Mouse (Mus musculus) urinary bladder, postnatal 10 days (tissue): ENCODE data around the gene Spcs2.
"Not testable (repeated sequence)": the region's sequence is repeated elsewhere in the genome, so short reads cannot be mapped to it uniquely, and the experiment has no call there.

Source experiments
- DNase-seq: peaks from one replicate; pipeline ENCODE4 v3.0.0; 2022; ENCODE audit warnings: low spot score

Gene Spcs2

GRCm38 (mm10) chr7:99824649-99825483, 38.4 kb downstream of the Spcs2 start:
- DNase-seq, result no peak

GRCm38 (mm10) chr7:99823045-99823663, 40.1 kb downstream of the Spcs2 start:
- no peak for DNase-seq

GRCm38 (mm10) chr7:99822426-99822825, 40.8 kb downstream of the Spcs2 start:
- DNase-seq, result no peak

- DNase-seq, result no peak
Observed at GRCm38 (mm10) chr7:99821953-99822352, 41.3 kb downstream of the Spcs2 start.

- not testable (repeated sequence) for DNase-seq
Observed at GRCm38 (mm10) chr7:99818181-99818725, 45.0 kb downstream of the Spcs2 start.

GRCm38 (mm10) chr7:99813394-99813793, 49.9 kb downstream of the Spcs2 start:
- no peak for DNase-seq

- DNase-seq, result no peak
Observed at GRCm38 (mm10) chr7:99811661-99812060, 51.6 kb downstream of the Spcs2 start.

- DNase-seq, result no peak
Observed at GRCm38 (mm10) chr7:99810814-99811213, 52.4 kb downstream of the Spcs2 start.

GRCm38 (mm10) chr7:99807043-99807442, 56.2 kb downstream of the Spcs2 start:
- DNase-seq, result not testable (repeated sequence)

GRCm38 (mm10) chr7:99805340-99805739, 57.9 kb downstream of the Spcs2 start:
- no peak for DNase-seq

- DNase-seq, result not testable (repeated sequence)
Observed at GRCm38 (mm10) chr7:99804033-99804432, 59.2 kb downstream of the Spcs2 start.

GRCm38 (mm10) chr7:99803535-99803934, 59.7 kb downstream of the Spcs2 start:
- no peak for DNase-seq

GRCm38 (mm10) chr7:99799118-99799517, 64.1 kb downstream of the Spcs2 start:
- DNase-seq, result no peak

GRCm38 (mm10) chr7:99797911-99798647, 65.2 kb downstream of the Spcs2 start:
- DNase-seq, result no peak

GRCm38 (mm10) chr7:99797261-99797660, 66.0 kb downstream of the Spcs2 start:
- no peak for DNase-seq

GRCm38 (mm10) chr7:99796471-99796870, 66.8 kb downstream of the Spcs2 start:
- no peak for DNase-seq

GRCm38 (mm10) chr7:99795192-99795981, 67.9 kb downstream of the Spcs2 start:
- DNase-seq, result no peak

- DNase-seq, result no peak
Observed at GRCm38 (mm10) chr7:99794096-99794495, 69.2 kb downstream of the Spcs2 start.

- no peak for DNase-seq
Observed at GRCm38 (mm10) chr7:99790816-99791215, 72.4 kb downstream of the Spcs2 start.

- DNase-seq, result no peak
Observed at GRCm38 (mm10) chr7:99788563-99788962, 74.7 kb downstream of the Spcs2 start.

- DNase-seq, result no peak
Observed at GRCm38 (mm10) chr7:99787935-99788334, 75.3 kb downstream of the Spcs2 start.
